Mouse (Mus musculus): Measurements from ENCODE around the gene Cnp. TPM values are rescaled to one million over a fixed set of nuclear protein-coding genes. Genes with fewer than 3 reads are reported as not detected.

The Cnp gene
- 5.7 and 6.5 TPM in 2 replicates for polyA plus RNA-seq (2012; rRNA removed)

DNA sequence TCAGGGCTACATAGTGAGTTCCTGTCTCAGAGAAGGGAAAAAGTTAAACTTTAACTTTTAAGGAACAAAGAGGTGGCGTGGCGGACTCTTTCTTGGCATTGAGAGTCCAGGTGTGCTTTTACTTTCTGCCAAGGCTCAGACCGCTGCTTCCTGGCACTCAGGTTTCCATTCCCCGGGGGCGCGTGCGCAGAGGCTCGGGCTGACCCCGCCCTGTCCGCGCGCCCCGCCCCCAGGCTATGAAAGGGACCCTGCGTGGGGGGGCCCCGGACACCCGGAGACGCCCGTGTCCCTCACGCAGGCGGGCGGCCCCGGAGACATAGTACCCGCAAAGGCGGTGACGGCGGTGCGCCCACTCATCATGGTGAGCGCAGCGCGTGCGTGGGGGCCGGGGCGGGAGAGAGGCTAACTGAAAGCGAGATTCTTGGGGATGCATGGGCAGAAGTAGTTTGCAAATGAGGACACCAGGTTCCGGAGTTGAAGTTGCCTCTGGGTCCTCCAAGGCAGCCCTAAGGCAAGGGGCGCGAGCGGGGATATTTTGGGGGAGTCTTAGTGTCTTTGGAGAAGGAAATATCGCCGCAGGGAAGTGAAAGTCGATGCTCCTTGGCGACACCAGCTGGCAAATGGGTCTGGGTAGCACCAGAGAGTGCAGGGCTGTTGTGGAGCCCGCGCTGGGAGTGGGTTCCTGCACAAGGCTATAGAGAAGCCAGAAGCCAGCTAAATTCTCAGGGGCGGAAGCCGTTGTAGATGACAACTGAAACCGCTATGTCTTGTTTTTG is at the start of gene Cnp:
Gene Cnp (plus strand): TSS at position 197 of the 776 bp plus-strand sequence.

DNA sequence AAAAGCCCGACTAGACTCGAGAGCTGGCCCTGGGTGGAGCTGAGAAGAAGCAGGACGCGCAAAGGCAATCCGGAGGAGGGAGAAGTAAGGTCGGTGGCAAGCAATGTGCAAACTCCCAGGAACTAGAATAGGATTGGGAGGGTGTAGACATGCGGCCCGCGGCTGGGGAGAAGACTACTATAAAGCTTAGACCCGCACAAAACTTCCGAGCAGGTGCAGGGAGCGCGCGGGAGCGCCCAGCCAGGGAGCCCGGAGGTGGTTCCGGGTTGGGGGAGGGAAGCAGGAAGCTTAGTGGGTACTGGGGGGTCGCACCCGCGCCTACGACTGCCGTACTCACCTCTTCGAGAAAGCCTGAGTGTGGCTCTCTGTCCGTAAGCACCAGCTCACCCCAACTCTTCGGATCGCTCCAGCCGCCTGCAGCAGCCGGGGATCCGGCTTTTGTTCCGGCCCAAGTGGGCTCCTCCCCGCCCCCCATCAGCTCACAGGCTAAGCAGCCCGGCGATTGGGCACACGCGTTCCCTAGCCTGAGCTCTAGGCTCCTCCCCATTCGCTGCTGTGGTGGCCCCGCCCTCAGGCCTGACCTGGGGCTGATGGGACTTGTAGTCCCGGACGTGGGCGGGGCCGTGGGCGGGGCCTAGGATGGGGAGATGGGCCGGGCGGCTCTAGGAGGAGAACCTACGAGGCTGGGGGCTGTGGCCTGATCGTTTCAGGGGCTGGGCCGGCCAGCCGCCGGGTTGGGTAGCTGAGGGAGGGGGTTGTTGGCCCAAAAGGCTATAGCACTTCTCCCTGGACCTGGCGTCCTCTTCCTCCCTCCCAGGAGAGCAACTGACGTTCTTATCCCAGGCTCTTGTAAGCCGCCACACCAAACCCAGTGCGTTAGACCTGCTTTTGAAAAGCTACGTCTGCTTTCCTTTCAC is 47.0 kb upstream of the Cnp start, which contains the start of gene Acly:
Gene Acly (minus strand): TSS at position 543 of the 917 bp plus-strand sequence.

DNA sequence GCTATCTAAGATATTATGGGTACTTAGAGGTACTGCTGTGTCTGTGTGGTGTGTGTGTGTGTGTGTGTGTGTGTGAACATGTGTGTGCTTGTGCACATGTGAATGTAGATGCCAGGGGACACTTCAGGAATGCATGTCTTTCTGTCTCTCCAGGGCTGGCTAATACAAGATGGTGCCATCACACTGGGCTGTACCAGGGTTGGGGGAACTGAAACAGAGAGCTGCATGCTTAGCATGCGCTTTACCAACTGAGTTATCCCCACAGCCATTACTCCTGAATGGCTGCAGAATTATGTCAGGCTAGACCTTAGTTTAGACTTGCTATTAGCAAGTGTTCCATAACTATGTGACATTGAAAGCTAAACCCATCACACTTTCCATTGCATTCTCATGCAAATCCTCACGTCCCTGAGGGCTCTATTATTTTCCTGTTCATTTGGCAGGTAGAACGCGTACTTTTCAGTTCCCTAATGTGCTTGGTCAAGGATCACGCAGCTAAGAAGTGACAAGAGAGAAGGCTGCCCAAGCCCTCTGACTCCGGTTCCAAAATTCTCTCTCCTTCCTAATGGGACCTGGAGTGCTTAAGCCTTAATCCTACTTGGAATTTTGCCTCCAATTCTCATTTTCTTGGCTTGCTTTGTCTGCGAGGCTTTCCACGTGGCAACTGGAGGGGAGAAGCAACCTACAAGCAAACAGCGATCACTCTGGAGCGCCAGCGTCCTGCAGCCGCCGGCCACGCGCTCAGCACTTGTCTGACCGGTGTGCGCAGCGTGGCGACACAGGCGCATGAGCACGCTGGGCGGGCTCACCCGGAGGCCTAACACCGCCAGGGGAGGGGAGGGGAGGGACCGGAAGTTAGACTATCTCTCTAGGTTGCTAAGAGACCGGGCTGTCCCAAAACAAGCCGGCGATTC is 29.6 kb upstream of the Cnp start, which contains the start of gene Ttc25:
Gene Ttc25 (plus strand): TSS at position 776 of the 914 bp plus-strand sequence.

DNA sequence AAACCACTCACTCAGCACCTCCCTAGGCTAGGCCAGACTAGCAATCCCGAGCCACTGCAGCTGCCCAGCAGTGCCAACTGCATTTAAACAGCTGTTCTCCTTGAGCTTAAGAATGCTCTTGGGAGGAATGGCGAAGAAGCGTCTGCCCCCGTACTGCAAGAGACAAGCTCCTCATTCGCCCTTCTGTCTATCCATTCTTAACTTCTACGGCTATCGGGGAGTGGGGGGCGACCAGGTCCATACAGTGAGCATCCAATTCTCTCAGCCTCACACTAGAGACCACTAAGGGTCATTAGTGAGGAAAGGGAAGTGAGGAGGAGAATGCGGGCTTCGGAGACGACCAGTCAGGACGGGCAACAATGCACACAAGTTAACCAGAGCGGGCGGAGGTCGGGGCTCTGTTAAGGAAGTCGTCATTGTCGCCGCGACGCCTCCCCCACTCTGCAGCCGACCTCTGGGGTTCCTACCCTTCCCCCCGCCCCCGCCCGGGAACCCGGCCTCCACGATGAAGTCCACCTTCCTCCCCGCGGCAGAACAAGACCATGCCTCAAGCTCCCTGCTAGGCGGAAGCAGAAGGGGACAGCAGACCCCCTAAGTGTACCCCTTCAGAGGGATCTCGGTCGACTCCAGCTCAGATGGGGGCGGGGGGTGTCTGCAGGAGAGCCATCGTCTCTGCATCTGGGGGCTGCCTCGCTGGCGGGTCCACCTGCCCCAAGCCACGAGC is 44.2 kb downstream of the Cnp start, which contains the start of gene Nkiras2:
Gene Nkiras2 (plus strand): TSS at position 484 of the 724 bp plus-strand sequence.

DNA sequence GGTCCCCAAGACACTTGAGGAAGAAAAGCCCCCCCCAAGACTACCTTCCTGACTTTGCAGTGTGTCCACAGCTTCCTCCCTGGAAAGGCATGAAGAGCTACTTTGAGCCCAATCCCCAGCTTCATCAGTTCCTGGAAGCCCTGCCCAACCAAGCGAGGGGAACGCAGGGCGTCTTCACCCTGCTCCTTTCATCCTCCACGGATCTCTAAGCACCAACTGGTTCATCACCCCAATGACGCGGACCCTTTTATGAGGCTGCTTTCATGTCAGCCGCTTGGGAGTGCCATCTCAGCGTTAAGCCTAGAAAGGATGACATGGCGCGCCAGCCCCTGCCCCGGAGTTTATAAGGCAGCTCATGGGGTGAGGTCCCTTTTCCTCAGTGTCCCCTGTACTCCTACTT is 45.3 kb downstream of the Cnp start, which contains the start of gene Dnajc7:
Gene Dnajc7 (minus strand): TSS at position 187 of the 400 bp plus-strand sequence.

Other genes with a start within 250 kb of the Cnp start
- not detected in 2 replicates for gene Gast, start 240.5 kb upstream of the Cnp start, polyA plus RNA-seq (2012; rRNA removed)
- gene Hap1, start 218.8 kb upstream of the Cnp start, polyA plus RNA-seq (2012; rRNA removed), result 0.32 and 0.38 TPM in 2 replicates
- gene Jup, start 177.1 kb upstream of the Cnp start, polyA plus RNA-seq (2012; rRNA removed), result 7.5 and 8.3 TPM in 2 replicates
- 2.7 and 3.2 TPM in 2 replicates for gene P3h4, start 160.1 kb upstream of the Cnp start, polyA plus RNA-seq (2012; rRNA removed)
- 4.4 and 6.1 TPM in 2 replicates for gene Fkbp10, start 159.2 kb upstream of the Cnp start, polyA plus RNA-seq (2012; rRNA removed)
- gene Nt5c3b, start 133.1 kb upstream of the Cnp start, polyA plus RNA-seq (2012; rRNA removed), result 12.3 and 13.1 TPM in 2 replicates
- 0.09 and 0.14 TPM in 2 replicates for gene Klhl10, start 133.0 kb upstream of the Cnp start, polyA plus RNA-seq (2012; rRNA removed)
- gene Klhl11, start 102.2 kb upstream of the Cnp start, polyA plus RNA-seq (2012; rRNA removed), result 1.5 and 1.6 TPM in 2 replicates
- 41.9 and 48.7 TPM in 2 replicates for gene Acly, start 46.9 kb upstream of the Cnp start, polyA plus RNA-seq (2012; rRNA removed)
- gene Ttc25, start 29.3 kb upstream of the Cnp start, polyA plus RNA-seq (2012; rRNA removed), result 0.01 and 0.03 TPM in 2 replicates
- 13.4 and 15.3 TPM in 2 replicates for gene Nkiras2, start 44.3 kb downstream of the Cnp start, polyA plus RNA-seq (2012; rRNA removed)
- 69.6 and 74.3 TPM in 2 replicates for gene Dnajc7, start 45.3 kb downstream of the Cnp start, polyA plus RNA-seq (2012; rRNA removed)
- gene Zfp385c, start 117.6 kb downstream of the Cnp start, polyA plus RNA-seq (2012; rRNA removed), result 0.01 TPM in 1 of 2 replicates, not detected in the other
- 1.7 and 2.4 TPM in 2 replicates for gene Dhx58, start 129.4 kb downstream of the Cnp start, polyA plus RNA-seq (2012; rRNA removed)
- 12.3 and 13.4 TPM in 2 replicates for gene Kat2a, start 137.6 kb downstream of the Cnp start, polyA plus RNA-seq (2012; rRNA removed)
- not detected in 2 replicates for gene Hspb9, start 138.9 kb downstream of the Cnp start, polyA plus RNA-seq (2012; rRNA removed)
- gene Rab5c, start 163.3 kb downstream of the Cnp start, polyA plus RNA-seq (2012; rRNA removed), result 91.8 and 106 TPM in 2 replicates
- gene Kcnh4, start 185.0 kb downstream of the Cnp start, polyA plus RNA-seq (2012; rRNA removed), result not detected in 2 replicates
- not detected in 2 replicates for gene Hcrt, start 188.0 kb downstream of the Cnp start, polyA plus RNA-seq (2012; rRNA removed)
- gene Ghdc, start 196.1 kb downstream of the Cnp start, polyA plus RNA-seq (2012; rRNA removed), result 1.9 and 2.3 TPM in 2 replicates